Mouse (Mus musculus): Measurements from ENCODE around the gene A3galt2. TPM values are rescaled to one million over a fixed set of nuclear protein-coding genes. Genes with fewer than 3 reads are reported as not detected.

Gene A3galt2
- polyA plus RNA-seq, 2 experiments, result 0.04 to 0.06 TPM

- Histone ChIP-seq H3K27me3 (ENCODE audit: control insufficient read depth, insufficient read depth, low read length) (no peaks in the 10 kb centered on the region), H3K9ac (replicated peaks) (peak overlapping the region; percentile 97), H3K9me3 (ENCODE audit: control insufficient read depth, low read length) (no peaks in the 10 kb centered on the region), H3K4me3 (ENCODE audit: insufficient read depth in 1 of 2, low read depth in 2 of 2, low read length in 2 of 2) (peak overlapping the region; percentile 92 to 96), H3K4me2 (ENCODE audit: low read depth) (peak overlapping the region; percentile 99), H3K4me1 (replicated peaks; ENCODE audit: control insufficient read depth in 2 of 2, insufficient read depth in 2 of 2, low read length in 1 of 2) (peaks cover 24 to 37% of the 10 kb centered on the region in 2 experiments), H3K27ac (no peak overlapping the region; the same call in 1 of the 2 replicates), H3K36me3 (replicated peaks; ENCODE audit: control insufficient read depth, insufficient read depth, low read depth) (no peaks in the 10 kb centered on the region)
- TF ChIP-seq CTCF (IDR thresholded peaks at IDR 0.05; ENCODE audit: low read depth) (no peak), EP300 (IDR thresholded peaks at IDR 0.05; ENCODE audit: low read depth) (no peak)
- 6% methylated on average over 6 of the region's 6 CpGs for WGBS (ENCODE audit: insufficient replicate concordance)
- DNase-seq (ENCODE audit: low read depth in 3 of 3, low spot score in 3 of 3) (no peak), ATAC-seq (ENCODE audit: insufficient read depth) (no peak)
Measured at GRCm38 (mm10) chr4:128804426-128805149, 49.4 kb downstream of the A3galt2 start.

DNA sequence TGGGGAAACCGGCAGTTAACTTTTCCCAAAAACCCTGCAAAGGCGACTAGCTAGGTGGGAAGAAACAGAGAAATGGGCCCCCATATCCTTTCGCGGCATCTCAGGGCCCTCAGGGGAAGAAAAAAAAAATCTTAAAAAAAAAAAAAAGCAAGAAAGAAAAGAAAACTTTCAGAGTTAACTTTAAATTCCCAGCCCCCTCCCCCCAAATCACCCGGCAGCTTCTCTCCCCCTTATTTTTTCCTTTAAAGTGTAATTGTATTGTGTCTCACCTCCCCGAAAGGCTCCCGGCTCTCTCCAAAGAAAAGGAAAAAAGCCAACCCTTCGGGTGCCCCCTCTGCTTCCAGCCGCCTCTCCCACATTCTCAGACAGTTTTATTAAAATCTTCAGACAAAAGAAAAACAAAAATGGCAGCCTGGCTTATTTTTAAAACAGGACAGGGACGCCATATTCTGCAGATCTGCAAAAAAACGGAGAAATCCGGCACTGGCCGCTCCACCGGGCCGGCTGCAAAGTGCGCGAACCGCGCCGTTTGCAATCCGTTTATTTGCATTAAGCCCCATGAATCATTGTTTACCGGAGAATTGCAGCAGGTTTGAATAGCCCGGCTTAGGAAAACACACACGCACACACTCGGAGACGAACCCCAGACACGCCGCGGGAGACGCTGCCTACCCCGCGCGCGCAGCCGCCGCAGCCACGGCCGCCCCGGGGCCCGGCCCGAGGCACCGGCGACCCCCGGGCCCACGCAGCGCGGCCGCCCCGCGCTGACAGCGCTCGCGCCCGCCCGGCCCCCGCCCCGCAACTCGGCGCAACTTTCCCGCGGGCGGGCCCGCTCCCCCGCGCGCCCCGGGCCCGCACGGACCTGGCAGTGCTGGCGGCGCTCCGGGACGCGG lies 50.2 kb downstream of the A3galt2 start:
- under 1% methylated on average over 71 of the region's 74 CpGs for WGBS (ENCODE audit: insufficient replicate concordance)
- no peak for TF ChIP-seq EP300 (IDR thresholded peaks at IDR 0.05; ENCODE audit: low read depth)
- TF ChIP-seq CTCF (IDR thresholded peaks at IDR 0.05; ENCODE audit: low read depth), result no peak

GRCm38 (mm10) chr4:128806043-128806826 lies 51.1 kb downstream of the A3galt2 start, which contains the start of gene Zfp362:
Gene Zfp362, minus strand, starts transcription at chr4:128806045.
- Histone ChIP-seq H3K4me3 (ENCODE audit: insufficient read depth in 1 of 2, low read depth in 2 of 2, low read length in 2 of 2) (peak within 1 kb of the TSS; percentile 92 to 96), H3K9me3 (ENCODE audit: control insufficient read depth, low read length) (no peaks in the 10 kb centered on the region), H3K9ac (replicated peaks) (peak within 1 kb of the TSS; percentile 97), H3K27ac (peak within 1 kb of the TSS; percentile 86), H3K36me3 (replicated peaks; ENCODE audit: control insufficient read depth, insufficient read depth, low read depth) (no peaks in the 10 kb centered on the region), H3K4me1 (replicated peaks; ENCODE audit: control insufficient read depth in 2 of 2, insufficient read depth in 2 of 2, low read length in 1 of 2) (peaks cover 24 to 39% of the 10 kb centered on the region in 2 experiments), H3K27me3 (ENCODE audit: control insufficient read depth, insufficient read depth, low read length) (no peaks in the 10 kb centered on the region), H3K4me2 (ENCODE audit: low read depth) (peak within 1 kb of the TSS; percentile 99)
- DNase-seq (ENCODE audit: low read depth in 3 of 3, low spot score in 3 of 3), result no peak
- TF ChIP-seq CTCF (IDR thresholded peaks at IDR 0.05; ENCODE audit: low read depth) (no peak), EP300 (IDR thresholded peaks at IDR 0.05; ENCODE audit: low read depth) (no peak)
- peak; percentile 54 for ATAC-seq (ENCODE audit: insufficient read depth)
- under 1% methylated on average over 61 of the region's 111 CpGs for WGBS (ENCODE audit: insufficient replicate concordance)

More for the DNA sequence above, 50.2 kb downstream of the A3galt2 start:
- H3K4me1 ChIP-seq (replicated peaks; ENCODE audit: control insufficient read depth in 2 of 2, insufficient read depth in 2 of 2, low read length in 1 of 2), result peaks cover 24 to 37% of the 10 kb centered on the region in 2 experiments
- peak in 1 of 3 experiments; percentile 32 for DNase-seq (ENCODE audit: low read depth in 3 of 3, low spot score in 3 of 3)
- no peaks in the 10 kb centered on the region for H3K9me3 ChIP-seq (ENCODE audit: control insufficient read depth, low read length)
- H3K36me3 ChIP-seq (replicated peaks; ENCODE audit: control insufficient read depth, insufficient read depth, low read depth), result no peaks in the 10 kb centered on the region
- H3K27ac ChIP-seq, result peak overlapping the region; percentile 86
- H3K4me3 ChIP-seq (ENCODE audit: insufficient read depth in 1 of 2, low read depth in 2 of 2, low read length in 2 of 2), result peak overlapping the region; percentile 92 to 96
- no peak; the same call in 1 of the 2 replicates for ATAC-seq (ENCODE audit: insufficient read depth)
- no peaks in the 10 kb centered on the region for H3K27me3 ChIP-seq (ENCODE audit: control insufficient read depth, insufficient read depth, low read length)
- H3K4me2 ChIP-seq (ENCODE audit: low read depth), result peak overlapping the region; percentile 99
- peak overlapping the region; percentile 97 for H3K9ac ChIP-seq (replicated peaks)

GRCm38 (mm10) chr4:128806827-128807179 lies 51.6 kb downstream of the A3galt2 start:
- Histone ChIP-seq H3K4me3 (ENCODE audit: insufficient read depth in 1 of 2, low read depth in 2 of 2, low read length in 2 of 2) (peak overlapping the region; percentile 92 to 96), H3K4me1 (replicated peaks; ENCODE audit: control insufficient read depth in 2 of 2, insufficient read depth in 2 of 2, low read length in 1 of 2) (peaks cover 25 to 37% of the 10 kb centered on the region in 2 experiments), H3K36me3 (replicated peaks; ENCODE audit: control insufficient read depth, insufficient read depth, low read depth) (no peaks in the 10 kb centered on the region), H3K27ac (peak overlapping the region; percentile 86), H3K27me3 (ENCODE audit: control insufficient read depth, insufficient read depth, low read length) (no peaks in the 10 kb centered on the region), H3K9me3 (ENCODE audit: control insufficient read depth, low read length) (no peaks in the 10 kb centered on the region), H3K4me2 (ENCODE audit: low read depth) (peak overlapping the region; percentile 99), H3K9ac (replicated peaks) (peak overlapping the region; percentile 97)
- peak; percentile 66 to 71 (median 70) for DNase-seq (ENCODE audit: low read depth in 3 of 3, low spot score in 3 of 3)
- 0 out of 2 replicates have a peak, but pooled peaks have one; percentile 30 for TF ChIP-seq CTCF (IDR thresholded peaks at IDR 0.05; ENCODE audit: low read depth)
- TF ChIP-seq EP300 (IDR thresholded peaks at IDR 0.05; ENCODE audit: low read depth), result no peak
- WGBS (ENCODE audit: insufficient replicate concordance), result under 1% methylated on average over 15 of the region's 15 CpGs
- peak; percentile 79 for ATAC-seq (ENCODE audit: insufficient read depth)
